Mouse (Mus musculus): Measurements from ENCODE around the gene Lefty1. TPM values are rescaled to one million over a fixed set of nuclear protein-coding genes. Genes with fewer than 3 reads are reported as not detected.
A peak's percentile ranks its signal among the peaks of the same experiment; 100 is the strongest.
"Not testable (repeated sequence)": the region's sequence is repeated elsewhere in the genome, so short reads cannot be mapped to it uniquely, and the experiment has no call there.

Lefty1 gene
- total RNA-seq (2021), result under 1 TPM; 0.28 to 0.84 TPM
- long read RNA-seq, experiment 1, partial matches to known transcripts, result 0 of 1 reads
- long read RNA-seq, experiment 1, other reads (novel, unspliced or antisense), result 0 of 1 reads
- long read RNA-seq, experiment 2, result 0 reads

GRCm38 (mm10) chr1:180934467-180935419 lies at the start of gene Lefty1:
Lefty1 (plus strand) TSS chr1:180935022.
- DNase-seq, result no peak

- peak; percentile 94 for DNase-seq
Measured at GRCm38 (mm10) chr1:180888556-180889042, 46.2 kb upstream of the Lefty1 start.

GRCm38 (mm10) chr1:180889172-180889571 lies 45.6 kb upstream of the Lefty1 start:
- DNase-seq, result no peak

- no peak for DNase-seq
Measured at GRCm38 (mm10) chr1:180889841-180890240, 45.0 kb upstream of the Lefty1 start.

GRCm38 (mm10) chr1:180892808-180893207 lies 42.0 kb upstream of the Lefty1 start, which contains the start of gene Lefty2:
Lefty2 (plus strand) TSS chr1:180893108.
- DNase-seq, result no peak

GRCm38 (mm10) chr1:180894088-180894987 lies 40.5 kb upstream of the Lefty1 start:
- not testable (repeated sequence) for DNase-seq

- DNase-seq, result peak; percentile 54 to 71
Measured at GRCm38 (mm10) chr1:180901107-180901506, 33.7 kb upstream of the Lefty1 start.

GRCm38 (mm10) chr1:180902915-180903314 lies 31.9 kb upstream of the Lefty1 start:
- DNase-seq, result peak in 1 of 2 experiments; percentile 31

- DNase-seq, result no peak
Measured at GRCm38 (mm10) chr1:180903666-180904038, 31.2 kb upstream of the Lefty1 start.

GRCm38 (mm10) chr1:180904039-180904814 lies 30.6 kb upstream of the Lefty1 start, which contains the start of gene Pycr2:
Pycr2 (plus strand) TSS chr1:180904293.
- DNase-seq, result peak; percentile 95 to 96

GRCm38 (mm10) chr1:180904815-180905080 lies 30.1 kb upstream of the Lefty1 start:
- DNase-seq, result no peak

- no peak for DNase-seq
Measured at GRCm38 (mm10) chr1:180905307-180905706, 29.5 kb upstream of the Lefty1 start.

- DNase-seq, result no peak
Measured at GRCm38 (mm10) chr1:180905876-180906275, 28.9 kb upstream of the Lefty1 start.

- DNase-seq, result no peak
Measured at GRCm38 (mm10) chr1:180906461-180907147, 28.2 kb upstream of the Lefty1 start.

GRCm38 (mm10) chr1:180911138-180911537 lies 23.7 kb upstream of the Lefty1 start:
- peak in 1 of 2 experiments; percentile 31 for DNase-seq

GRCm38 (mm10) chr1:180911653-180912287 lies 23.1 kb upstream of the Lefty1 start:
- DNase-seq, result no peak

- DNase-seq, result no peak
Measured at GRCm38 (mm10) chr1:180912792-180913191, 22.0 kb upstream of the Lefty1 start.

GRCm38 (mm10) chr1:180913797-180914196 lies 21.0 kb upstream of the Lefty1 start:
- DNase-seq, result no peak

GRCm38 (mm10) chr1:180916425-180916824 lies 18.4 kb upstream of the Lefty1 start:
- no peak for DNase-seq

GRCm38 (mm10) chr1:180917053-180917452 lies 17.8 kb upstream of the Lefty1 start:
- no peak for DNase-seq

Measured in heart, adult 18-20 months (tissue).